Mouse (Mus musculus) kidney, adult 2 months (tissue): Measurements from ENCODE around the gene Arl15. TPM values are rescaled to one million over a fixed set of nuclear protein-coding genes. Genes with fewer than 3 reads are reported as not detected.

Experiments
- DNase-seq: peaks from one replicate; pipeline ENCODE4 v3.0.0; 2021
- H3K27ac ChIP-seq: fragments of 200-500 bp; 2 replicates; pipeline ENCODE4 v1.5.1; 2012; ENCODE audit warnings: low read depth, low read length, control low read depth, inconsistent platforms; ENCODE audit not compliant: insufficient read depth
- H3K27me3 ChIP-seq: fragments of 200-500 bp; replicated peaks from 2 replicates; pipeline ENCODE4 v1.6.1; 2012; ENCODE audit warnings: mild to moderate bottlenecking, moderate library complexity, low read length, inconsistent platforms; ENCODE audit not compliant: control insufficient read depth, insufficient read depth
- H3K36me3 ChIP-seq: fragments of 200-500 bp; 2 replicates; pipeline ENCODE4 v1.6.1; 2012; ENCODE audit warnings: mild to moderate bottlenecking, moderate library complexity, low read length, inconsistent platforms; ENCODE audit not compliant: control insufficient read depth, insufficient read depth
- H3K4me1 ChIP-seq: fragments of 200-500 bp; 2 replicates; pipeline ENCODE4 v1.6.1; 2011; ENCODE audit warnings: low read length; ENCODE audit not compliant: control insufficient read depth, insufficient read depth
- H3K4me3 ChIP-seq: fragments of 200-500 bp; 2 replicates; pipeline ENCODE4 v1.5.1; 2011; ENCODE audit warnings: mild to moderate bottlenecking, low read depth, low read length, control low read depth; ENCODE audit not compliant: insufficient read depth
- CTCF ChIP-seq: fragments of 200-500 bp; conservative IDR thresholded peaks from 2 replicates; pipeline ENCODE4 v1.5.1; 2011; ENCODE audit warnings: low read depth, mild to moderate bottlenecking, control low read depth, low read length, moderate library complexity, mixed read lengths; ENCODE audit not compliant: insufficient read depth, insufficient read length
- POLR2A ChIP-seq: fragments of 200-500 bp; IDR thresholded peaks from one replicate; pipeline ENCODE4 v1.6.1; 2011; ENCODE audit warnings: low read depth, low read length, control low read depth
- WGBS: fragments of 180-500 bp; shearing (Covaris S2); methylation state at CpG from one replicate; pipeline ENCODE4 v1.1.7; 2018; 5-methylcytosine and 5-hydroxymethylcytosine counted together
- polyA plus RNA-seq: library from polyadenylated mRNA; depleted of rRNA; stranded (reverse); fragments of >200 nt; gene quantifications from 2 replicates; pipeline ENCODE4 v1.2.3, GENCODE M21; 2012

The Arl15 gene
- polyA plus RNA-seq, 1 experiment, result 9.4 TPM

DNA sequence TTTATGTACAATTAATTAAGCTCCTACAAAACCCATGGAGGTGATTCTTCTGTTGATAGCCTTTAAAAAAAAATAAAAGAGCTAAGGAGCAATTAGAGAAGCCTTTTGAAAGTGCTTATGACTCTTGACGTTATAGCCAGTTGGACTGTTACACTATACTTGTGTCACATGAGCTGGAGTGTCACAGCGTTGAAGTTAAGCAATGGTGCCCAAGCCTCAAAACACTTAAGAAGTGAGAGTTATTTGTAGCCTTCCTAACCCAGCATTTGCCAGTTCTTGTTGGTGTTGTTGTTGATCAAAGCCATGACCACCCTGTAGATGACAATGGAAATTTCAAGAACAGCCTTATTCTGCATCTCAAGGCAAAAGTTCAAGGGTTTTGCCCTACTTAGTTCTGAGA, 198.8 kb downstream of the Arl15 start:
- TF ChIP-seq POLR2A (no peak), CTCF (no peak)
- Histone ChIP-seq H3K4me1 (no peaks in the 10 kb centered on the region), H3K27ac (no peak overlapping the region), H3K27me3 (no peaks in the 10 kb centered on the region), H3K4me3 (no peak overlapping the region), H3K36me3 (no peaks in the 10 kb centered on the region)
- WGBS, result 75% methylated on average over 2 of the region's 2 CpGs
- no peak for DNase-seq

DNA sequence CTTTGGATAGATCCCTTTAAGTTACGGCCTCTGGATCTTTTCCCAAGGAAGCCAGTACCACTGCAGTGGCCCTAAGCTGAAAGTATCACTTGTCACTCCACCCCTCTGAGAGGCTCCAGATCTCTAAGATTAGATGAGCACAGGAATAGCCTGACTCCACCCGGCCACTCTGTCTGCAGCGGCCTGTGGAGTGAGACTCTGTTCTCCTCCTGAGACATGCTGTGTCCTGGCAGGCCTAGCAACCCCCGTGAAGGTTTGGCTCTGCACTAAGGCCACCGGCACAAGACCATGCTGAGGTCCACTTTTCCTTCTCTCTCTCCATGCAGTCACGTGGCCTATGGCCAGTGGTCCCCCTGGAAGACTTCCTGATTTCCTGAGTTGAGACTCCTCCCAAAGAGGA, 200.3 kb downstream of the Arl15 start:
- no peak for DNase-seq
- 81% methylated on average over 6 of the region's 6 CpGs for WGBS
- Histone ChIP-seq H3K4me1 (no peaks in the 10 kb centered on the region), H3K4me3 (no peak overlapping the region), H3K27ac (no peak overlapping the region), H3K27me3 (no peaks in the 10 kb centered on the region), H3K36me3 (no peaks in the 10 kb centered on the region)
- no peak for TF ChIP-seq CTCF
- no peak for TF ChIP-seq POLR2A

DNA sequence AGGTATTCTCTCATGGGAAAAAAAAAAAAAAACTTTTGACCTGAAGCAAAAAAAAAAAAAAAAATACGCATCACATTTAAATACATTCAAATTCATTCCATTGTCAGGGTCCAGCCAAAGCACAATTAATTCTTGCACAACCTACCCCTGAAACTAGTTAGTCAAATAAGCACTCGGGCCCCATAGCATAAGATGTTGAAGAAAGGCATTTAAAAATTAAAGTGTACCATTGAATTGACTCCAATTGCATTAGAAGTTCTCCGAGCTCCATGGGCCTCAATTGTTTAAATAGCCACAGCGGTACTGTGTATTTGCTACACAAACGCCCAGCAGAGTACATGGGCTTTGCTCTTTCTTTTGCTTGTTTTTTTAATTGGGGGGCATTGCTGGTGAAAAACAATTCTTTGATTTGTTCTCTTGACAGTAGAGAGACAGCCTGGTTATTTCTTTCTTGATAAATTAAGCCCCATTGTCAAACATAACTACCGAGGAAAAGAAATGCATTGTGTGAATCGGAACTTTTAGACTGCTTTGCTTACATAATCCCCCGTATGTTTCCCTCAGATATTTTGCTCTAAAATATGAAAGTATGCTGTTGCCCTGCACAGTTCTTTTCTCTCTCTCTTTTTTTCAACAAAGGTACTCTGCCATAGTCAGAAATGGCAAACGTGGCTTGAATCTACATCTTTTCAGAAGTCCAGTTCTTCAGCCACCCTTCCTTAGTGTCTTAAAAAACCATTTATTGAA, 201.4 kb downstream of the Arl15 start:
- WGBS, result 89% methylated on average over 9 of the region's 9 CpGs
- H3K27me3 ChIP-seq, result no peaks in the 10 kb centered on the region
- no peak for TF ChIP-seq POLR2A
- no peaks in the 10 kb centered on the region for H3K36me3 ChIP-seq
- no peaks in the 10 kb centered on the region for H3K4me1 ChIP-seq
- H3K27ac ChIP-seq, result no peak overlapping the region
- DNase-seq, result no peak
- no peak overlapping the region for H3K4me3 ChIP-seq

- no peak for DNase-seq
- no peak for TF ChIP-seq CTCF
- TF ChIP-seq POLR2A, result no peak
- Histone ChIP-seq H3K36me3 (no peaks in the 10 kb centered on the region), H3K27me3 (no peaks in the 10 kb centered on the region), H3K4me3 (no peak overlapping the region), H3K4me1 (no peaks in the 10 kb centered on the region), H3K27ac (no peak overlapping the region)
- 97% methylated on average over 12 of the region's 12 CpGs for WGBS
These were observed 204.5 kb downstream of the Arl15 start for GRCm38 (mm10) chr13:113998811-113999210.

DNA sequence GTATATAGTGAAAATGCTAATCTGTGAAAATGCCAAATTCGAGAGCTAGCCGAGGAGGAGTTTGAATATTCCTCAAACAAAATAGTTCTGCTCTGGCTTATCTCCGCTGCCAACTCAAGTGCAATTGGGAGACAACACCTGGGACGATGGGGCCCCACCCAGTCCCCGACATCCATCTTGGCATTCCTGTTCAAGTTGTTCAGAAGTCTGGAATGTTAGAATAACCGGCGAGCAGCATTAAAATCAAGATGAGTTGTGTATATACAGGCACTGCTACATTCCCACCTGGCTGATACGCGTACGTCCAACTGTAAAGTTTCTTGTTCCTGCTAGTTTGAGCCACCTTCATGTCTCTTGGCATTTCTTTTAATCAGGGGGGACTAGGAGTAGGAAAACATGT, 209.2 kb downstream of the Arl15 start:
- no peaks in the 10 kb centered on the region for H3K36me3 ChIP-seq
- WGBS, result 93% methylated on average over 10 of the region's 10 CpGs
- no peak overlapping the region for H3K27ac ChIP-seq
- no peak for TF ChIP-seq POLR2A
- TF ChIP-seq CTCF, result no peak
- no peaks in the 10 kb centered on the region for H3K4me1 ChIP-seq
- H3K4me3 ChIP-seq, result no peak overlapping the region
- no peaks in the 10 kb centered on the region for H3K27me3 ChIP-seq
- DNase-seq, result no peak

- Histone ChIP-seq H3K36me3 (no peaks in the 10 kb centered on the region), H3K4me3 (no peak overlapping the region), H3K27ac (no peak overlapping the region), H3K4me1 (no peaks in the 10 kb centered on the region), H3K27me3 (no peaks in the 10 kb centered on the region)
- WGBS, result 84% methylated on average over 6 of the region's 6 CpGs
- no peak for DNase-seq
- TF ChIP-seq CTCF (no peak), POLR2A (no peak)
These were observed 209.9 kb downstream of the Arl15 start for GRCm38 (mm10) chr13:114004191-114004590.

GRCm38 (mm10) chr13:114009786-114010185, 215.5 kb downstream of the Arl15 start:
- WGBS, result 89% methylated on average over 9 of the region's 9 CpGs
- no peak overlapping the region for H3K4me3 ChIP-seq
- H3K36me3 ChIP-seq, result no peaks in the 10 kb centered on the region
- TF ChIP-seq POLR2A (no peak), CTCF (no peak)
- no peak overlapping the region for H3K27ac ChIP-seq
- DNase-seq, result no peak
- H3K4me1 ChIP-seq, result no peaks in the 10 kb centered on the region
- H3K27me3 ChIP-seq, result no peaks in the 10 kb centered on the region

DNA sequence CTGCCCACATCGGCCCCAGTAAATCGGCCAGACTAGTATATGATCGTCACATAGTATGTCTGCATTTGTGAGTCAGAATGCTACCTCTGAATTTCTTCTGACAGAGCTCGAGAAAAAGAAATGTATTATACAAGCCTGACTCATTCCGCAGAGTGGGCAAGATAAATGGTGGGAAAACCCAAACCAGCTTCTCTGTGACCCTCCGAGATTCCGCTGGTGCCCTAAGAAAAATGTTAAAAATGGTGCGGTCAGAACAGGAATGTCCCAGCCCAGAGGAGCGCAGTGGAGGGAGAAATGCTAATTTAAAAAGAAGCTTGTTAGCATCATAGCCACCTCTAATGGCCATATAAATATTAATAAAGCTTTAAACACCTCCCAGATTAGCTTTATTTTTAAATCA, 216.2 kb downstream of the Arl15 start:
- 87% methylated on average over 9 of the region's 9 CpGs for WGBS
- Histone ChIP-seq H3K36me3 (no peaks in the 10 kb centered on the region), H3K4me1 (no peaks in the 10 kb centered on the region), H3K4me3 (no peak overlapping the region), H3K27ac (no peak overlapping the region), H3K27me3 (no peaks in the 10 kb centered on the region)
- TF ChIP-seq POLR2A (no peak), CTCF (no peak)
- DNase-seq, result no peak
